Mouse (Mus musculus) heart, embryonic 16.5 days (tissue): ENCODE data around the gene Mars. TPM values are rescaled to one million over a fixed set of nuclear protein-coding genes. Genes with fewer than 3 reads are reported as not detected.

Source experiments
- ATAC-seq: fragments of 200-750 bp; cut with Nextera tagmentation; replicated peaks from 2 replicates; pipeline ENCODE4 v1.8.0; 2017; ENCODE audit warnings: moderate number of reproducible peaks; ENCODE audit not compliant: insufficient read depth, low FRiP score; ENCODE audit errors: extremely low read depth
- H3K27ac ChIP-seq: fragments of 300-500 bp; sonication (generic); 2 replicates; pipeline ENCODE4 v1.5.1; 2014; ENCODE audit warnings: mild to moderate bottlenecking, low read length, control low read depth, moderate library complexity
- H3K27me3 ChIP-seq: fragments of 300-500 bp; sonication (generic); 2 replicates; pipeline ENCODE4 v1.6.1; 2014; ENCODE audit warnings: low read length, mixed read lengths; ENCODE audit not compliant: control insufficient read depth, insufficient read depth
- H3K36me3 ChIP-seq: fragments of 300-500 bp; sonication (generic); 2 replicates; pipeline ENCODE4 v1.6.1; 2014; ENCODE audit not compliant: control insufficient read depth, insufficient read depth
- H3K4me1 ChIP-seq: fragments of 300-500 bp; sonication (generic); 2 replicates; pipeline ENCODE4 v1.6.1; 2014; ENCODE audit warnings: low read length, mixed read lengths; ENCODE audit not compliant: control insufficient read depth, insufficient read depth
- H3K4me2 ChIP-seq: fragments of 300-500 bp; sonication (generic); 2 replicates; pipeline ENCODE4 v1.6.1; 2014; ENCODE audit warnings: low read depth, mild to moderate bottlenecking, control low read depth, low read length
- H3K4me3 ChIP-seq: fragments of 300-500 bp; sonication (generic); 2 replicates; pipeline ENCODE4 v1.5.1; 2014; ENCODE audit warnings: mild to moderate bottlenecking, control low read depth, low read length
- H3K9ac ChIP-seq: fragments of 300-500 bp; sonication (generic); 2 replicates; pipeline ENCODE4 v1.6.1; 2014; ENCODE audit warnings: low read length, control low read depth
- H3K9me3 ChIP-seq: fragments of 300-500 bp; sonication (generic); replicated peaks from 2 replicates; pipeline ENCODE4 v1.6.1; 2016; ENCODE audit warnings: low read length; ENCODE audit not compliant: control insufficient read depth
- WGBS: fragments of 180-500 bp; shearing (Covaris S2); extraction: QIAGEN DNeasy Blood & Tissue Kit; methylation state at CpG from one replicate; pipeline ENCODE4 v1.1.7; 2014; 5-methylcytosine and 5-hydroxymethylcytosine counted together
- polyA plus RNA-seq: library from polyadenylated mRNA; unstranded; fragments of >200 nt; fragmentation: Nextera tagmentation; extraction: Ambion mirVana; gene quantifications from 2 replicates; pipeline ENCODE4 v1.2.1, GENCODE M21; 2015

The Mars gene
- polyA plus RNA-seq, 1 experiment from 2014 or later = 81.2 TPM

DNA sequence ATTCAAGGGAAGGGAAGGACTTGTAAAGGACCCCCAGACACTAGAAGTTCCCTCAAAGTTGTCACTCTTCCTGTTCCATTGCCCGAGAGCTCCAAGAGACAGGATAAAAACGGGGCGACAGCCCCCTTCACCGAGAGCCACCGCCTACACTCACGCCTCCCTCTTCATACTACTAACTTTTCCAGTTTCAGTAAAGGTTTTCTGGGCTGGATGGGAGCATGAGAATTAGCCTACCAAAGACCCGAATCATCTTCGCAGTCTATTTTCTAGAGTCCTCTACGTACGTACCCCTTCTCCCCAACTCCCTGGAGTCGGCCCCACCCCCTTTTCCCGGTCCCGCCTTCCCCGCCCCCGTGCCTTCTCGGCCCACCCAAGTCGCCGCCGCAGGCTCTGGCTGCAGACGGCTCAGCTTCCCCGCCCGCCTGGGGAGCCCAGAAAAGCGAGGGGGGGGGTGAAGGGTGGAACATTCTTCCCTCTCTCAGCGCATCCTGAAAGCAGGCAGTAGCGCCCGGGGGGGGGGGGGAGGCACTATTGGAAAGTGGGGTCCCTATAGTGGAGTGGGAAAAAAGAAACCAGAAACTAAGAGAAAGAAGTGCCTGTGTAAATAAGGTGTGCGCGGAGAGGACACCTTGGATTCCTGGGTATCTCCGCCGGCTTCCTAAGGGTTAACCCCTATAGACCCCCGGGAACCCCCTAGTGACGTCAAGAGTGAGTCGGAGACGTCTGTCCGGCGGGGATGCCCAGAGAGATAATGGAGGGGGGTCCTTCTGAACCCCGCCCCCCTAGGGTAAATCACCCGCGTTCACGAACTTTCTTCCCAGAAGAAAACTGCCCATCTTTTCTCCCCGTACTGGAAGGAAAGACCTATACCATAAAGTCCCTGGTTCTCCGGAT lies 28.3 kb upstream of the Mars start:
- 0% methylated on average over 39 of the region's 42 CpGs for WGBS
- H3K36me3 ChIP-seq = no peaks in the 10 kb centered on the region
- peaks cover 21% of the 10 kb centered on the region for H3K27me3 ChIP-seq
- H3K27ac ChIP-seq = no peak overlapping the region
- peak overlapping the region; percentile 59 for H3K4me3 ChIP-seq
- 0 out of 2 replicates have a peak, but pooled peaks have one; percentile 20 for ATAC-seq
- H3K9me3 ChIP-seq = no peaks in the 10 kb centered on the region
- peak overlapping the region; percentile 61 for H3K9ac ChIP-seq
- peak overlapping the region; percentile 98 for H3K4me2 ChIP-seq
- H3K4me1 ChIP-seq = peaks cover 26% of the 10 kb centered on the region

DNA sequence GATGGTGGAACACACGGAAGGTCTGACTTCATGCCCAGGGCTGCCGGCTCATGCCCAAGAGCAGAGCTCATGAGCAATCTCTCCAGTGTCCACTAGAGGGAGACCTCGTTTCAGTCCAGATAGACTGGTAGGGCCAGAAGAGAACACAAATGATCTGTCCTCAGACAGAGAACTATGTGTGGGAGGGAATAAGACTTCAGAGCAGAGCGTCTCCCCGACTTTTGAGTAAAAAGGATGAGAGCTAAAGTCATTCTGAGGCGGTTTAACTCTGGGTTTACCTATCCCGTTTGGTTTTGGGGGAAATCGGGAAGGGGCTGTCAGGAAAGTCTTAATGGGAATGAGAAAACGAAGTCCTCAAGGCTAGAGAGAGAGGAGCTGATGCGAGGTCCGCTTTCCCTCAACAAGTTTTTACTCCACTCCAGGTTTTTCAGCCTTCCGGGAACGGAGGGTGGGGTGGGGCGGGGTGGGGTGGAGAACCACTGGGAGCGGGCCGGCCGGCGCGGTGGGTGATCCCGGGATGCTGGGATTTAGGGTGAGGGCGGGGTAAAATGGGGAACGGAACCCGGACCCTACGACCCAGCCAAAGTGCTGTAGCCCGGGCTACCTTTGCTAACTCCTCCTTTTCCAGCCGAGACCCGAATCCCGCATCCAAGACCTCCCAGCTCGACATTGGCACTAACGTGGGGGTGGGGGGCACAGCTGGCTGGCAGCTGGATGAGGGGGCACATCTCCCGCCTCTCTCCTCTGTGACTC lies 27.5 kb upstream of the Mars start:
- Histone ChIP-seq H3K9ac (peak overlapping the region; percentile 61), H3K36me3 (no peaks in the 10 kb centered on the region), H3K9me3 (no peaks in the 10 kb centered on the region), H3K27me3 (peaks cover 22% of the 10 kb centered on the region), H3K4me2 (peak overlapping the region; percentile 98), H3K27ac (no peak overlapping the region), H3K4me1 (peaks cover 26% of the 10 kb centered on the region), H3K4me3 (peak overlapping the region; percentile 59)
- peak; percentile 82 for ATAC-seq
- WGBS = under 1% methylated on average over 28 of the region's 31 CpGs

DNA sequence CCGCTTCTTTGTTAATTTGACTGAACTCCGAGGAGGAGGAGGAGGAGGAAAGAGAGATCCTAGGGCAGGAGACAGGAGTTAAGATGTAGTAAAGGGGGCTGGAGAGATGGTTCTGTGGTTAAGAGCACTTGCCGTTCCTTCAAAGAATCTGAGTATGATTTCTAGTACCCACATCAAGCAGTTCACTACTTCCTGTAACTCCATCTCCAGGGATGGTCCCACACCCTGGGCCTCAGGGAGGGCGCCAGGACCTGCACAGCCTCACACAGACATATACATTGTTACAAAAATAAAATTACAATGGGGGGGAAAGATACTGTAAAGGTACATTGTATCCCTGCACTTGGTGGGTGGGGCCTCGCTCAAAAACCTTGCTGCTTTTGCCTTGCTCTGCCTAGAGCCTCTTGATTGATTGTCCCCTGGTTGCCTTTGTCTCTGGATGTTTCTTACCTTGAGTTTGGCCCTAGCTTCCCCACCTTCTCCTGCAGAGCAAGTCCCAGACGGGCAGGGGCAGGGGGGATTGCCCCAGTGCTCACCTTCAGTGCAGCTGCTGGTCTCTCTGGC lies 26.0 kb upstream of the Mars start:
- no peak overlapping the region for H3K4me2 ChIP-seq
- H3K4me3 ChIP-seq = no peak overlapping the region
- no peaks in the 10 kb centered on the region for H3K9me3 ChIP-seq
- no peaks in the 10 kb centered on the region for H3K36me3 ChIP-seq
- WGBS = 65% methylated on average over 6 of the region's 6 CpGs
- no peak for ATAC-seq
- H3K27ac ChIP-seq = no peak overlapping the region
- peaks cover 26% of the 10 kb centered on the region for H3K4me1 ChIP-seq
- H3K27me3 ChIP-seq = peaks cover 23% of the 10 kb centered on the region
- H3K9ac ChIP-seq = no peak overlapping the region

DNA sequence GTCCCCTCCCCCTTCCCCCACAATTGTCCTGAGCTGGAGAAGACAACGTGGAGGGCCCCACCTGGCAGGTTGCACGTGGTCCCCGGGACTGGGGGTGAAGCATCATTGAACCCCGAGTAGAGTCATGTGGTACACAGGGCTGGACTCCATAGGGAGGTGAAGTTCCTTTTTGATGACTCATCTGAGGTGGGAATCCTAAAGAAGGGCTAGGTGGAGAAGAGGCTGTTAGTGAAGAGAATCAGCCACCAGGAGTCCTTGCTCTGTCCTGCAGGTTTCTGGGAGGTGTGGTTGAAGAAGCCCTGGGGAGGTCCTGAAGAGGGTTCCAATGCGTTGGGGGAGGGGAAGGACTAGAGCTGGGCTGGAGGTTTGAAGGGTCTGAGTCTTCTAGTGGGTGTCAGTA lies 25.4 kb upstream of the Mars start:
- H3K27me3 ChIP-seq = peaks cover 23% of the 10 kb centered on the region
- 47% methylated on average over 5 of the region's 5 CpGs for WGBS
- H3K9ac ChIP-seq = no peak overlapping the region
- no peak overlapping the region for H3K4me2 ChIP-seq
- no peak overlapping the region for H3K27ac ChIP-seq
- no peak overlapping the region for H3K4me3 ChIP-seq
- H3K9me3 ChIP-seq = no peaks in the 10 kb centered on the region
- no peak for ATAC-seq
- peaks cover 23% of the 10 kb centered on the region for H3K4me1 ChIP-seq
- H3K36me3 ChIP-seq = no peaks in the 10 kb centered on the region

DNA sequence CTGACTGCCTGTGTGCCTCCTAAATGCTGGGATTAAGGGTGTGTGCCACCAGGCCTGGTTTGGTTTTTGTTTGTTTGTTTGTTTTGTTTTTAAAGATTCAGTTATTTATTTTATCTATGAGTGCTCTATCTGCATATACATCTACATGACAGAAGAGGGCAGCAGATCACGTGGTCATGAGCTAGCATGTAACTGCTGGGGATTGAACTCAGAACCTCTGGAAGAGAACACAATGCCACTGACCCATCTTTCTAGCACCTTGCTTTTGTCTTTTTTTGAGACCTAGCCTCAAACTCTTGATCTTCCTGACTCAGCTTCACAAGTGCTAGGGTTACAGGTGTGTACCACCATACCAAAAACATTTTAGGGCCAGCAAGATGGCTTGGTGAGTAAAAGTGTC lies 23.7 kb upstream of the Mars start:
- Histone ChIP-seq H3K27ac (no peak overlapping the region), H3K9ac (no peak overlapping the region), H3K4me2 (no peak overlapping the region), H3K4me1 (peaks cover 11% of the 10 kb centered on the region), H3K27me3 (peaks cover 14% of the 10 kb centered on the region), H3K9me3 (no peaks in the 10 kb centered on the region), H3K36me3 (no peaks in the 10 kb centered on the region), H3K4me3 (no peak overlapping the region)
- ATAC-seq = no peak
- 66% methylated on average over 1 of the region's 1 CpGs for WGBS

DNA sequence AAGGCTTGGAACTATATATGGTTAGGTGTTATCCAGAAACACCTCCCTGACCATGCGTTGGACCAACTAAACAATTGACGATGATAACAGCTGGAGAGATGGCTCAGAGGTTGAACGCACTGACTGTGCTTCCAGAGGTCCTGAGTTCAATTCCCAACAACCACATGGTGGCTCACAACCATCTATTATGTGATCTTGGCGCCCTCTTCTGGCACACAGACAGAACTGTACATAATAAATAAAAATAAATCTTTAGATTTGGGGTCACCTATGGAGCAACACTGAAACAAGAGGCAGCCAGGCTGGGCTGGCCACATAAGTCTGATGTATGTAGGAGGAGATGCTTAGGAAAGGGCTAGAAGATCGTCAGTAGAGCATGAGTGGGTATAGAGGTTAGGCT lies 21.6 kb upstream of the Mars start:
- no peak for ATAC-seq
- Histone ChIP-seq H3K4me3 (no peak overlapping the region), H3K9me3 (no peaks in the 10 kb centered on the region), H3K27ac (no peak overlapping the region), H3K9ac (no peak overlapping the region), H3K4me1 (no peaks in the 10 kb centered on the region), H3K4me2 (no peak overlapping the region), H3K36me3 (no peaks in the 10 kb centered on the region), H3K27me3 (peaks cover 18% of the 10 kb centered on the region)
- 64% methylated on average over 5 of the region's 5 CpGs for WGBS

DNA sequence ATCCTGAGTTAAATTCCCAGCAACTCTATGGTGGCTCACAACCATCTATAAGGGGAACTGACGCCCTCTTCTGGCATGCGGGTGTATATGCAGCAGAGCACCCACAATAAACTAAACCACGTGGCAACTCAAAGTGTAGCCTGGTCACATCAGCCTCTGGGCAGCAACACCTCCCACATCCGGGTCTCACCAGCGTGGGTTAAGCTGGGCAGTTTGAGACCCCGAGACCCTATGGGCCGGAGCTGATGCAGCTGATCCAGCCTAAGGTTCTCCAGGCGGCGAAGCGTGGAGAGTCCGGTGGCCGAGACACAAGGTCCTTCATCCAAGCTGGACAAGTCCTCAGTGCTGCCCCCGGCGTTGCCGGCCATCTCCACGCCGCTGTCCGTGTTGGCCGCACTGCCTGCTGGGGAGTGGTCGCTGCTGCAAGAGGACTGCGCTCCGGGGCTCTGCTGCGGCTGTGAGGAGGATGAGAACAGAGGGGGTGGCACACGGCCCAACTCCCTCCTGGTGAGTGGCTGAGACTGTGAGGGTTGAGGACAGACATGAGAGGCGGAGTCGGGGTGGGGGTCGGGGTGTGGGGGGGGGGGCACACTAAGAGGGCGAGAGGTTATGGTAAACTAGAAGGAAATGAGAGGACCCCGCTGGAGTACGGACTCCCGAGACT lies 20.8 kb upstream of the Mars start:
- peak overlapping the region; percentile 29; the same call in 1 of the 2 replicates for H3K4me2 ChIP-seq
- no peaks in the 10 kb centered on the region for H3K36me3 ChIP-seq
- 39% methylated on average over 29 of the region's 31 CpGs for WGBS
- no peak overlapping the region for H3K4me3 ChIP-seq
- H3K27ac ChIP-seq = no peak overlapping the region
- peaks cover 21% of the 10 kb centered on the region for H3K27me3 ChIP-seq
- H3K4me1 ChIP-seq = no peaks in the 10 kb centered on the region
- no peaks in the 10 kb centered on the region; the same call in 1 of the 2 replicates for H3K9me3 ChIP-seq
- H3K9ac ChIP-seq = no peak overlapping the region; the same call in 1 of the 2 replicates
- no peak for ATAC-seq

DNA sequence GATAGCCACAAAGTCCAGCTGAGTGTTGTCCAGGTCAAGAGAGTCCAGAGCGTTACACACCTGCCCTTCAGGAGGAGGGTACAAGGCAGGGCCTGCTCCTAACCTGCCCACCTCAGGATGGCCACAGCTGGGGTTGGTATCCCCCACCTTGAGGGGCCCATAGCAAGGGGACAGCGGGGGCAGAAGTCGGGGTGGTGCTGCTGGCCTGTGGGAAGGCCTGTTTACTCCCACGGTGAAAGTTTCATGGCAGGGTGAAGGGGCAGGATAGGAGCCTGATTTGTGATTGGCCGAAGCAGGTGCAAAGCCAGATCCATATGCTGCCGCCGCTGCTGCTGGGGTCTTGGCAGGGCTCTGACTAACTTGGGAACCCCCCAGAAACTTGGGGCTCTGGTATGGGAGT lies 18.6 kb upstream of the Mars start:
- Histone ChIP-seq H3K27ac (no peak overlapping the region), H3K9ac (no peak overlapping the region), H3K4me1 (peaks cover 11% of the 10 kb centered on the region), H3K4me2 (no peak overlapping the region), H3K27me3 (peaks cover 35% of the 10 kb centered on the region), H3K9me3 (peaks cover 3% of the 10 kb centered on the region; the same call in 1 of the 2 replicates), H3K36me3 (no peaks in the 10 kb centered on the region), H3K4me3 (no peak overlapping the region)
- WGBS = 78% methylated on average over 7 of the region's 7 CpGs
- ATAC-seq = no peak
